Mouse (Mus musculus) forebrain, embryonic 14.5 days (tissue): ENCODE data around the gene Cyb561. TPM values are rescaled to one million over a fixed set of nuclear protein-coding genes. Genes with fewer than 3 reads are reported as not detected.

ENCODE experiments used
- ATAC-seq: fragments of 200-750 bp; cut with Nextera tagmentation; 2 replicates; pipeline ENCODE4 v1.8.0; 2017; ENCODE audit warnings: mild to moderate bottlenecking, moderate library complexity
- DNase-seq: peaks from one replicate; pipeline ENCODE4 v3.0.0-alpha.2; 2015; ENCODE audit warnings: low spot score
- H3K27ac ChIP-seq: fragments of 300-500 bp; sonication (generic); 2 replicates; pipeline ENCODE4 v1.5.1; 2014; ENCODE audit warnings: low read depth, mild to moderate bottlenecking, control low read depth, low read length, moderate library complexity
- H3K27me3 ChIP-seq: fragments of 300-500 bp; sonication (generic); replicated peaks from 2 replicates; pipeline ENCODE4 v1.6.1; 2014; ENCODE audit warnings: low read length, control low read depth, mixed read lengths; ENCODE audit not compliant: control insufficient read depth, insufficient read depth
- H3K36me3 ChIP-seq: fragments of 300-500 bp; sonication (generic); 2 replicates; pipeline ENCODE4 v1.6.1; 2014; ENCODE audit warnings: low read length, control low read depth; ENCODE audit not compliant: control insufficient read depth, insufficient read depth
- H3K4me1 ChIP-seq: fragments of 300-500 bp; sonication (generic); 2 replicates; pipeline ENCODE4 v1.6.1; 2014; ENCODE audit warnings: antibody characterized with exemption, low read length, control low read depth; ENCODE audit not compliant: control insufficient read depth, insufficient read depth
- H3K4me2 ChIP-seq: fragments of 300-500 bp; sonication (generic); 2 replicates; pipeline ENCODE4 v1.6.1; 2014; ENCODE audit warnings: mild to moderate bottlenecking, control low read depth, low read length
- H3K4me3 ChIP-seq: fragments of 300-500 bp; sonication (generic); 2 replicates; pipeline ENCODE4 v1.5.1; 2014; ENCODE audit warnings: low read depth, low read length, control low read depth
- H3K9ac ChIP-seq: fragments of 300-500 bp; sonication (generic); 2 replicates; pipeline ENCODE4 v1.6.1; 2014; ENCODE audit warnings: mild to moderate bottlenecking, low read length, control low read depth, moderate library complexity
- H3K9me3 ChIP-seq: fragments of 300-500 bp; sonication (generic); replicated peaks from 2 replicates; pipeline ENCODE4 v1.6.1; 2016; ENCODE audit warnings: low read length, control low read depth, mixed read lengths; ENCODE audit not compliant: control insufficient read depth
- WGBS: fragments of 180-500 bp; shearing (Covaris S2); extraction: QIAGEN DNeasy Blood & Tissue Kit; methylation state at CpG from one replicate; pipeline ENCODE4 v1.1.7; 2014; 5-methylcytosine and 5-hydroxymethylcytosine counted together
- polyA plus RNA-seq: library from polyadenylated mRNA; unstranded; fragments of >200 nt; fragmentation: Nextera tagmentation; extraction: Ambion mirVana; gene quantifications from 2 replicates; pipeline ENCODE4 v1.2.1, GENCODE M21; 2014

The Cyb561 gene
- polyA plus RNA-seq, 1 experiment from 2014 or later: 26.0 TPM

DNA sequence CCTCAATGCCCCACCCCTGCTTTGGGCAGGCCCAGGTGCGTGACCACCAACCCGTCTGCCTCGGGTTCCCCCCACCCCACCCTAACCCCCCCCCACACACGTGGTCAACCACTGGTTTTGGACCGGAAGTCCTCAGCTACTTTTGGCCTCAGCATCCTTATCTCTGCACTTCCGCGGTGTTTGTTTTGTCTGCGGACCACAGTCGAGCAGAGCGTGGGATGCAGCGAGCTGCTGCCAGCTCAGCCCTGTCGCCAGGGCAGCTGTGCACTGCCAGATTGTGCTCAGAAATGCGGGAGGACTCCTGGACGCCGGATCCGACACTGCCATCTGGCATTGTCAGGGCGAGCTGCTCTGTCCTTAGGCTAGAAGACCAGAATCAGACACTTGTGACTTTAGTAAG is 6.2 kb upstream of the Cyb561 start:
- H3K4me1 ChIP-seq: no peaks in the 10 kb centered on the region
- no peak overlapping the region for H3K4me2 ChIP-seq
- H3K36me3 ChIP-seq: no peaks in the 10 kb centered on the region
- ATAC-seq (peak; percentile 55; the same call in 1 of the 2 replicates), DNase-seq (peak; percentile 16)
- 58% methylated on average over 17 of the region's 17 CpGs for WGBS
- H3K4me3 ChIP-seq: no peak overlapping the region
- H3K27ac ChIP-seq: no peak overlapping the region
- no peaks in the 10 kb centered on the region for H3K27me3 ChIP-seq
- no peak overlapping the region for H3K9ac ChIP-seq
- H3K9me3 ChIP-seq: no peaks in the 10 kb centered on the region

GRCm38 (mm10) chr11:105958566-105958965 is 5.4 kb upstream of the Cyb561 start:
- 55% methylated on average over 1 of the region's 1 CpGs for WGBS
- no peak overlapping the region for H3K27ac ChIP-seq
- no peaks in the 10 kb centered on the region for H3K36me3 ChIP-seq
- no peak overlapping the region for H3K4me3 ChIP-seq
- H3K9ac ChIP-seq: no peak overlapping the region
- H3K4me2 ChIP-seq: no peak overlapping the region
- H3K4me1 ChIP-seq: no peaks in the 10 kb centered on the region
- no peaks in the 10 kb centered on the region for H3K27me3 ChIP-seq
- H3K9me3 ChIP-seq: no peaks in the 10 kb centered on the region
- no peak for ATAC-seq
- no peak for DNase-seq

GRCm38 (mm10) chr11:105957501-105957900 is 4.4 kb upstream of the Cyb561 start:
- H3K4me3 ChIP-seq: no peak overlapping the region
- ATAC-seq (no peak), DNase-seq (no peak)
- H3K4me1 ChIP-seq: no peaks in the 10 kb centered on the region
- H3K9ac ChIP-seq: no peak overlapping the region
- H3K9me3 ChIP-seq: no peaks in the 10 kb centered on the region
- no peaks in the 10 kb centered on the region for H3K27me3 ChIP-seq
- H3K27ac ChIP-seq: no peak overlapping the region
- no peak overlapping the region for H3K4me2 ChIP-seq
- 33% methylated on average over 6 of the region's 6 CpGs for WGBS
- no peaks in the 10 kb centered on the region for H3K36me3 ChIP-seq

GRCm38 (mm10) chr11:105955815-105956430 is 2.8 kb upstream of the Cyb561 start:
- Histone ChIP-seq H3K9me3 (no peaks in the 10 kb centered on the region), H3K27ac (no peak overlapping the region), H3K9ac (no peak overlapping the region), H3K4me2 (no peak overlapping the region), H3K36me3 (no peaks in the 10 kb centered on the region), H3K27me3 (no peaks in the 10 kb centered on the region), H3K4me1 (no peaks in the 10 kb centered on the region), H3K4me3 (no peak overlapping the region)
- no peak for DNase-seq
- ATAC-seq: no peak
- WGBS: 86% methylated on average over 28 of the region's 28 CpGs

DNA sequence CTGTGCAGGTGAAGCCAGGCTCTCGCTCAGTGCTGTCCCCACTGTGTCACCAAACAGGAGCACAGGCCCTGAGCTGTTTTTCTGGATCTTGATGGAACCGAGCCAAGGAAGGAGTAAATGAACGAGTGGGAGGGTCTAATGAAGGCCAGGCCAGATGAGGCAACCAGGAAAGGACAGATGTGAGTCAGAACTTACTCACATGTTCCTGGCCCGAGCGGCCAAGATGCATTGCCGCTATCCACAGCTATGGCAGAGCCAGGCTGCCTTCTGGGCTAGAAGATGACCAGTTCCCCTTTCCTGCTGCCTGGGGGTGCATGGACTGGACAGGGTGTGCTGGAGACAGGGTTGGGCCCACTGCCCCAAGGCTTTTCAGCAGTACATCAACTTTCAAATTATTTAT is 266 bp upstream of the Cyb561 start:
- ATAC-seq (no peak), DNase-seq (no peak)
- H3K4me3 ChIP-seq: no peak overlapping the region
- H3K36me3 ChIP-seq: no peaks in the 10 kb centered on the region
- no peaks in the 10 kb centered on the region for H3K4me1 ChIP-seq
- no peaks in the 10 kb centered on the region for H3K9me3 ChIP-seq
- H3K27me3 ChIP-seq: no peaks in the 10 kb centered on the region
- WGBS: 74% methylated on average over 6 of the region's 6 CpGs
- H3K27ac ChIP-seq: no peak overlapping the region
- H3K9ac ChIP-seq: no peak overlapping the region
- no peak overlapping the region for H3K4me2 ChIP-seq

DNA sequence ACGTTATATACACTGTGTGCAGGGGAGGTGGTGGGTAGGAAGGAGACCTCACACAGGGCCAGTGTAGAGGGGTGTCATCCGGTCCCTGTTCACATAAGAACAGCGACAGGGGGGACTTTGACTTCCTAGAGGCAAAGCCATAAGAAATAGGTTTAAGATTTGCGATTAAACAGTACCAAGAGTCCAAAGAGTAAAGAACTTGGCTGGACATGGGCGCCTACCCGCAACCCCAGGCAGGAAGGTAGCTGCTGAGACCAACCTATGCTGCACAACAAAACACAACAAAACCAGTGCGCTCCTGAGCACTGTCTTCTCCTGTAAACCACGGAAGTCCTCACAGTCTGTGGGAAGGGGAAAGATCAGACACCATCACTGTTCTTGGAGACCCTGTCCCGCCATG is 1.0 kb downstream of the Cyb561 start:
- Histone ChIP-seq H3K4me2 (no peak overlapping the region), H3K36me3 (no peaks in the 10 kb centered on the region), H3K9ac (no peak overlapping the region), H3K4me3 (no peak overlapping the region), H3K27me3 (no peaks in the 10 kb centered on the region), H3K27ac (no peak overlapping the region), H3K4me1 (no peaks in the 10 kb centered on the region), H3K9me3 (no peaks in the 10 kb centered on the region)
- DNase-seq (no peak), ATAC-seq (no peak)
- 86% methylated on average over 9 of the region's 9 CpGs for WGBS

DNA sequence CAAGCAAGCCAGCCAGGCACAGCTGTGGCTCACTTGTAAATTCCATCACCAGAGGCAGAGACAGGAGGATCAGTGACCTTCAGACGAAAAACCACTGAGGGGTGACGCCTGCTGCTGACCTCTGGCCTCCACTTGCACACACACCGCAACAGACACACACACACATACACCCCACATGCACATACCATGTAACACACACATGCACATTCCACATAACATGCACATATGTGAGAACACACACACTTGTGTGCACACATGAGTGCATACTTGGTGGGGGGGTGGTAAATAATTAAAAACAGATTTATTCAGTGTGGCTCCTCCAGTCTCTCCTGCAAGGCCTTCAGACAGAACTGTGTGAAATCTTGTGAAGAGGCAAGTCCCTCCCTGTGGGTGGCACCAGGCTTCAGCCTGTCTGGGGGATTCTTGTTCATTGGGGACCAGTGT is 1.5 kb downstream of the Cyb561 start:
- no peak overlapping the region for H3K9ac ChIP-seq
- no peak overlapping the region for H3K4me3 ChIP-seq
- WGBS: 69% methylated on average over 3 of the region's 3 CpGs
- no peaks in the 10 kb centered on the region for H3K27me3 ChIP-seq
- H3K4me2 ChIP-seq: no peak overlapping the region
- no peak for DNase-seq
- no peaks in the 10 kb centered on the region for H3K4me1 ChIP-seq
- H3K27ac ChIP-seq: no peak overlapping the region
- ATAC-seq: no peak
- no peaks in the 10 kb centered on the region for H3K9me3 ChIP-seq
- H3K36me3 ChIP-seq: no peaks in the 10 kb centered on the region

GRCm38 (mm10) chr11:105950519-105950918 is 2.6 kb downstream of the Cyb561 start:
- no peaks in the 10 kb centered on the region for H3K27me3 ChIP-seq
- H3K27ac ChIP-seq: no peak overlapping the region
- no peak overlapping the region for H3K9ac ChIP-seq
- H3K4me3 ChIP-seq: no peak overlapping the region
- H3K4me2 ChIP-seq: no peak overlapping the region
- H3K36me3 ChIP-seq: no peaks in the 10 kb centered on the region
- H3K4me1 ChIP-seq: no peaks in the 10 kb centered on the region
- ATAC-seq: no peak
- no peaks in the 10 kb centered on the region for H3K9me3 ChIP-seq
- DNase-seq: no peak
- WGBS: 62% methylated on average over 4 of the region's 4 CpGs

DNA sequence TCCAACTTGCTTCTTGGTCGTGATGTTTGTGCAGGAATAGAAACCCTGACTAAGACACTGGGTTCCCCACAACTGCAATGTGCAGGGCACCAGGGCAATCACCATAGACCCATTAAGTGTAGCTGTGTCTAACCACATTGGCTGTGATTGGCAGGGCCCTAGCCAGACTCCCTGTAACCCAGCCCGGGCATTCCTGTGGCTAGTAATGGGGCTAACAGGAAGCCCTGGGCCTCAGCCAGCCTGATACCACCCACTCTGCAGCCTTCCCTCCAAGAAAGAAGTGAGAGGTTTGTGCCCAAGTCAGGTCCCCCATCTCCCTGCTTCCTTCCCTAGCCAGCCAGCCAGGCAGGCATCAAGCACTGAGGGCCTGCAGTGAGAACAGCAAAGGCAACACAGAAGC is 4.9 kb downstream of the Cyb561 start:
- H3K4me2 ChIP-seq: no peak overlapping the region
- no peak for DNase-seq
- H3K36me3 ChIP-seq: no peaks in the 10 kb centered on the region
- H3K27me3 ChIP-seq: no peaks in the 10 kb centered on the region
- no peak overlapping the region for H3K4me3 ChIP-seq
- peaks cover 6% of the 10 kb centered on the region; the same call in 1 of the 2 replicates for H3K4me1 ChIP-seq
- no peak overlapping the region for H3K9ac ChIP-seq
- WGBS: 66% methylated on average over 2 of the region's 2 CpGs
- H3K9me3 ChIP-seq: no peaks in the 10 kb centered on the region
- ATAC-seq: no peak
- H3K27ac ChIP-seq: no peak overlapping the region
